Comparison of ENCODE assay signal across 13 mouse cellular contexts in the genomic region with DNA sequence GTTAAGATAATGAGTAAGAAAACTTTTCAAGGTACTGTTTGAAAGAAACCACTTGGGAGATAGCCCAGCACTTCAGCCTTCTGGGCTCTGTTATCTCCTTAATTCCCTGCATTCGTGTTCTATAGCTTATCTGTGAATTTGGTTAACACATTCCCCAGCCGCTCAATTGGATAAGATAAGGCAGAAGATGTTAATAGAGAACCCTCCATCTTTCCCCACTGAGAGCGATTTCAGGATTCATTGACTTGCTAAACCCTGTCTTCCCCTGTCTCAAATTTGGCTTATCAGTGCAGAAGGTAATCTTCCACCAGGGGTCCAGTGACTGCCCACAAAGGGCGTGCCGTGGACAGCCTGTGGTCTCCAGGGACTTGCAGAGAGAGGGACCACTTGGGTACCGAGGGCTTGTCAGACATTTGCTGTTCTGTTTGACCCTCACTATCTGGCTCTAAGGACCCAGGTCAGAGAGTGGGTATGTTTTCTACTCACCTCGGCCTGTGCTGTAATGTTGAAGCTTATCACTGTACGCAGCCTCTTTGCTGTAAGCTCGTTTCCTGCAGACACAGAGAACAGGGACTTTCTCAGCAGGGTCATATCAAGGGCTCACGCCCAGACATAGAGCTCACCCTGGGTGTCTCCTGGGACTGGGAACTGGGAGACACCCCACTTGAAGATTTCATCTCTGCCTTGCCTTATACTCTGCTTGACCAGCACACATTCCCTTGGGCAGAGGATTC.
A peak's percentile ranks its signal among the peaks of the same experiment; 100 is the strongest.
DNase-seq lines count a peak whose midpoint lies in the region; ATAC-seq lines count a peak whose summit lies in the region.
"Had no signal": no experiment of that assay in that cellular context is flagged by ENCODE, and none has a peak within 500 bp of the region (broad histone marks: within the 10 kb centered on the region; RNA-seq: fewer than 3 reads in every experiment).

No protein-coding gene starts in this region.

- H3K4me3 ChIP-seq in hindbrain, embryonic 15.5 days, result no peak overlapping the region
- no peak overlapping the region for H3K4me3 ChIP-seq in hindbrain, embryonic 11.5 days (ENCODE audit: low read depth, low read length)
- H3K4me3 ChIP-seq in liver, embryonic 15.5 days (replicated peaks), result peak overlapping the region; percentile 33
- H3K4me3 ChIP-seq in midbrain, embryonic 16.5 days (ENCODE audit: low read depth, low read length), result no peak overlapping the region
- H3K4me3 ChIP-seq: heart, adult 2 months; left cerebral cortex, adult 2 months; neural tube, embryonic 13.5 days had no signal

- no peak overlapping the region for H3K4me2 ChIP-seq in hindbrain, embryonic 15.5 days
- H3K4me2 ChIP-seq in hindbrain, embryonic 11.5 days (replicated peaks; ENCODE audit: low read depth, low read length), result no peak overlapping the region
- peak overlapping the region; percentile 66 for H3K4me2 ChIP-seq in liver, embryonic 15.5 days
- H3K4me2 ChIP-seq in midbrain, embryonic 16.5 days (ENCODE audit: low read length), result no peak overlapping the region
- H3K4me2 ChIP-seq: neural tube, embryonic 13.5 days had no signal

- no peak for ATAC-seq in hindbrain, embryonic 15.5 days (ENCODE audit: low FRiP score, low read depth)
- ATAC-seq in hindbrain, embryonic 11.5 days (ENCODE audit: low FRiP score), result no peak
- ATAC-seq in liver, embryonic 15.5 days (ENCODE audit: insufficient read depth), result peak; percentile 95
- ATAC-seq in midbrain, embryonic 16.5 days, result no peak
- ATAC-seq: activated CD4-positive, CD25-positive, alpha-beta regulatory T cell, adult 4 months had no signal

- WGBS in hindbrain, embryonic 15.5 days, result 80% methylated on average over 10 of the region's 10 CpGs
- 76% methylated on average over 10 of the region's 10 CpGs for WGBS in hindbrain, embryonic 11.5 days
- 8% methylated on average over 10 of the region's 10 CpGs for WGBS in liver, embryonic 15.5 days (ENCODE audit: insufficient replicate concordance)
- 63% methylated on average over 10 of the region's 10 CpGs for WGBS in midbrain, embryonic 16.5 days

- H3K36me3 ChIP-seq in hindbrain, embryonic 15.5 days, result peaks cover 3% of the 10 kb centered on the region; the same call in 1 of the 2 replicates
- no peaks in the 10 kb centered on the region for H3K36me3 ChIP-seq in hindbrain, embryonic 11.5 days (ENCODE audit: control insufficient read depth, insufficient read depth, low read length)
- H3K36me3 ChIP-seq in liver, embryonic 15.5 days (replicated peaks), result no peaks in the 10 kb centered on the region
- peaks cover 4% of the 10 kb centered on the region; the same call in 1 of the 2 replicates for H3K36me3 ChIP-seq in midbrain, embryonic 16.5 days (ENCODE audit: control insufficient read depth, insufficient read depth, low read length)

- H3K9me3 ChIP-seq in hindbrain, embryonic 15.5 days, result no peaks in the 10 kb centered on the region
- no peaks in the 10 kb centered on the region for H3K9me3 ChIP-seq in hindbrain, embryonic 11.5 days (ENCODE audit: control insufficient read depth, low read length)
- H3K9me3 ChIP-seq in liver, embryonic 15.5 days (replicated peaks), result no peaks in the 10 kb centered on the region
- H3K9me3 ChIP-seq in midbrain, embryonic 16.5 days (replicated peaks; ENCODE audit: control insufficient read depth, low read length, poor library complexity, severe bottlenecking), result no peaks in the 10 kb centered on the region
- H3K9me3 ChIP-seq: neural tube, embryonic 13.5 days had no signal

- DNase-seq in hindbrain, embryonic 11.5 days (ENCODE audit: low spot score), result no peak
- DNase-seq in c-Kit-positive CD71-positive TER-119-positive erythroid progenitor cells, embryonic 14.5 days (ENCODE audit: low spot score), result peak; percentile 75
- no peak for DNase-seq in cerebellum, postnatal 14 days
- DNase-seq in adrenal gland, postnatal 36 days, result no peak
- DNase-seq in ovary, postnatal 36 days (ENCODE audit: low spot score), result no peak
- DNase-seq: heart, adult 2 months; kidney, postnatal 4 days had no signal

- H3K9ac ChIP-seq in hindbrain, embryonic 15.5 days, result no peak overlapping the region
- H3K9ac ChIP-seq in hindbrain, embryonic 11.5 days (ENCODE audit: low read depth, low read length), result no peak overlapping the region
- peak overlapping the region; percentile 30 for H3K9ac ChIP-seq in liver, embryonic 15.5 days
- no peak overlapping the region for H3K9ac ChIP-seq in midbrain, embryonic 16.5 days (ENCODE audit: low read depth, low read length)
- H3K9ac ChIP-seq: neural tube, embryonic 13.5 days had no signal

- no peaks in the 10 kb centered on the region for H3K27me3 ChIP-seq in hindbrain, embryonic 15.5 days
- no peaks in the 10 kb centered on the region for H3K27me3 ChIP-seq in hindbrain, embryonic 11.5 days (ENCODE audit: control insufficient read depth, insufficient read depth, low read length)
- H3K27me3 ChIP-seq in liver, embryonic 15.5 days, result no peaks in the 10 kb centered on the region
- H3K27me3 ChIP-seq in midbrain, embryonic 16.5 days (ENCODE audit: control insufficient read depth, insufficient read depth, low read depth, low read length), result no peaks in the 10 kb centered on the region
- H3K27me3 ChIP-seq: neural tube, embryonic 13.5 days had no signal

- peaks cover 6% of the 10 kb centered on the region; the same call in 1 of the 2 replicates for H3K4me1 ChIP-seq in hindbrain, embryonic 15.5 days (replicated peaks)
- no peaks in the 10 kb centered on the region; the same call in 1 of the 2 replicates for H3K4me1 ChIP-seq in hindbrain, embryonic 11.5 days (replicated peaks; ENCODE audit: control insufficient read depth, insufficient read depth, low read length)
- peaks cover 69% of the 10 kb centered on the region for H3K4me1 ChIP-seq in liver, embryonic 15.5 days (replicated peaks)
- peaks cover 6% of the 10 kb centered on the region; the same call in 1 of the 2 replicates for H3K4me1 ChIP-seq in midbrain, embryonic 16.5 days (ENCODE audit: control insufficient read depth, insufficient read depth, low read length)
- H3K4me1 ChIP-seq: neural tube, embryonic 13.5 days had no signal

- H3K27ac ChIP-seq in hindbrain, embryonic 15.5 days (replicated peaks), result 0 out of 2 replicates have a peak overlapping the region, but pooled peaks have one; percentile 19
- no peak overlapping the region for H3K27ac ChIP-seq in hindbrain, embryonic 11.5 days (ENCODE audit: low read depth, low read length)
- peak overlapping the region; percentile 94 for H3K27ac ChIP-seq in liver, embryonic 15.5 days (replicated peaks)
- peak overlapping the region; percentile 61 for H3K27ac ChIP-seq in midbrain, embryonic 16.5 days (ENCODE audit: low read length)
- H3K27ac ChIP-seq: heart, adult 2 months; left cerebral cortex, adult 2 months; neural tube, embryonic 13.5 days had no signal
